Mouse (Mus musculus) heart, adult 10 weeks (tissue): ENCODE measurements around the gene Prdm10. TPM values are rescaled to one million over a fixed set of nuclear protein-coding genes. Genes with fewer than 3 reads are reported as not detected.

Experiments
- polyA plus RNA-seq: library from polyadenylated mRNA; stranded (reverse); fragments of 350-450 nt; fragmentation: Illumina TruSeq; extraction: RNeasy Lipid Tissue Mini Kit (QIAGEN cat#74804); gene quantifications from one replicate; pipeline ENCODE4 v1.2.3, GENCODE M21; 2014; ENCODE audit warnings: low read depth, low replicate concordance

The Prdm10 gene
- 4.9 TPM for polyA plus RNA-seq

DNA sequence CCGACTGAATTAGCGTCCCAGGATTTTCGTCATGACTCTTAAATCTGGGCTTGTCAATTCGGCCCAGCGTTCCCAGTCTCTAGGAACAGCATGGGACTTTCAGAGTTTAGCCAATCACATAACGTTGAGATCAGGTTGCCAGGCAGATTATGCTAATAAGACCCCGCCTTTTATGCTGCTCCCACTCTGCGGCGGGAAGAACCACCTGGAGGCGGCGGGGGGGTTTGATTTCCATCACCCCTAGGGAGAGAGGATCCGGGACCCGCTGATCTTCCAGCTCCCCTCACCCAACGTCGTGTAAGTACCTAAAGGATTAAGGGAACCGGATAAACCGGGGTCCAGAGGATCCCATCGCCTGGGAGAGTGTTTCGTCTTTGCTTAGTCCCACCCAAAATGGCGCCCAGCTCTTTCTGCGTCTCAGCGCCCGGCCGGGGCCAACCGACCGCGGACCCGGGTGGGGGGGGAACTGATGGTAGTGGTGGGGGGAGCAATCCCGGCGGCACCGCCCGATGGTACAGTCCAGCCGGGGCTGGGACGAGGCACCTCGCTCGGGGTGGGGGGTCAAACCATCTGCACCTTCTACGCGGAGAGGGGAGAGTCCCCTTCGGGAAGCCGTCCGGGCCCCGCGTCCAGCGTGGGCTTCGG lies at the start of gene Prdm10:
TSS of gene Prdm10 (plus strand) at position 173 of the 645 bp plus-strand sequence.

GRCm38 (mm10) chr9:31385947-31386354 lies 105.6 kb downstream of the Prdm10 start, which contains the start of gene Nfrkb:
Nfrkb (plus strand) TSS chr9:31386192.

Other genes starting within 250 kb of the Prdm10 start
- 12.1 TPM for gene Zbtb44, start 249.9 kb upstream of the Prdm10 start, polyA plus RNA-seq
- gene St14, start 148.7 kb upstream of the Prdm10 start, polyA plus RNA-seq, result not detected
- gene Aplp2, start 68.7 kb upstream of the Prdm10 start, polyA plus RNA-seq, result 297 TPM
- gene Nfrkb, start 105.7 kb downstream of the Prdm10 start, polyA plus RNA-seq, result 9.7 TPM
- gene Tmem45b, start 183.9 kb downstream of the Prdm10 start, polyA plus RNA-seq, result 0.84 TPM